Mouse (Mus musculus): ENCODE data around the gene Galntl6.
"Not testable (repeated sequence)": the region's sequence is repeated elsewhere in the genome, so short reads cannot be mapped to it uniquely, and the experiment has no call there.

Gene Galntl6

GRCm38 (mm10) chr8:57799797-57800204 is 1112.6 kb downstream of the Galntl6 start:
- in situ Hi-C loops (cut with MboI; ENCODE audit: unreplicated experiment in 2 of 2) = loop anchor here (5.0 to 25.0 kb wide), 8 partner anchors 142 to 1738 kb away; partner anchors contain the start of gene Galnt7 (in 1 of the 2)

GRCm38 (mm10) chr8:57793455-57793854 is 1119.0 kb downstream of the Galntl6 start:
- in situ Hi-C loops (cut with MboI; ENCODE audit: unreplicated experiment in 2 of 2) = loop anchor here (5.0 to 25.0 kb wide), 3 partner anchors 361 to 1731 kb away; no protein-coding TSS in a partner anchor

GRCm38 (mm10) chr8:57792246-57792645 is 1120.2 kb downstream of the Galntl6 start:
- in situ Hi-C loops (cut with MboI; ENCODE audit: unreplicated experiment in 2 of 2) = loop anchor here (5.0 to 25.0 kb wide), 3 partner anchors 360 to 1730 kb away; no protein-coding TSS in a partner anchor

GRCm38 (mm10) chr8:57791309-57791721 is 1121.1 kb downstream of the Galntl6 start:
- in situ Hi-C loops (cut with MboI; ENCODE audit: unreplicated experiment in 2 of 2) = loop anchor here (5.0 to 25.0 kb wide), 3 partner anchors 359 to 1729 kb away; no protein-coding TSS in a partner anchor

- in situ Hi-C loops (cut with MboI; ENCODE audit: unreplicated experiment in 2 of 2) = loop anchor here in 1 of 2 experiments (25.0 kb wide), 1 partner anchor 1717 kb away; no protein-coding TSS in a partner anchor
These were observed 1132.9 kb downstream of the Galntl6 start for GRCm38 (mm10) chr8:57779551-57779950.

- in situ Hi-C loops (cut with MboI; ENCODE audit: unreplicated experiment in 2 of 2) = loop anchor here in 1 of 2 experiments (25.0 kb wide), 1 partner anchor 1716 kb away; no protein-coding TSS in a partner anchor
These were observed 1134.3 kb downstream of the Galntl6 start for GRCm38 (mm10) chr8:57777988-57778721.

GRCm38 (mm10) chr8:57776723-57777122 is 1135.7 kb downstream of the Galntl6 start:
- in situ Hi-C loops (cut with MboI; ENCODE audit: unreplicated experiment in 2 of 2) = loop anchor here in 1 of 2 experiments (25.0 kb wide), 1 partner anchor 1714 kb away; no protein-coding TSS in a partner anchor

- in situ Hi-C loops (cut with MboI; ENCODE audit: unreplicated experiment in 2 of 2) = no loop called here
These were observed 1139.6 kb downstream of the Galntl6 start for GRCm38 (mm10) chr8:57772732-57773265.

- in situ Hi-C loops (cut with MboI; ENCODE audit: unreplicated experiment in 2 of 2) = no loop called here
These were observed 1144.9 kb downstream of the Galntl6 start for GRCm38 (mm10) chr8:57767541-57767940.

GRCm38 (mm10) chr8:57766471-57767065 is 1145.9 kb downstream of the Galntl6 start:
- in situ Hi-C loops (cut with MboI; ENCODE audit: unreplicated experiment in 2 of 2) = no loop called here

GRCm38 (mm10) chr8:57765726-57766351 is 1146.6 kb downstream of the Galntl6 start:
- in situ Hi-C loops (cut with MboI; ENCODE audit: unreplicated experiment in 2 of 2) = no loop called here

- in situ Hi-C loops (cut with MboI; ENCODE audit: unreplicated experiment in 2 of 2) = no loop called here
These were observed 1147.2 kb downstream of the Galntl6 start for GRCm38 (mm10) chr8:57765192-57765591.

GRCm38 (mm10) chr8:57762622-57763021 is 1149.8 kb downstream of the Galntl6 start:
- in situ Hi-C loops (cut with MboI; ENCODE audit: unreplicated experiment in 2 of 2) = not testable (repeated sequence)

GRCm38 (mm10) chr8:57760921-57761320 is 1151.5 kb downstream of the Galntl6 start:
- in situ Hi-C loops (cut with MboI; ENCODE audit: unreplicated experiment in 2 of 2) = no loop called here

- in situ Hi-C loops (cut with MboI; ENCODE audit: unreplicated experiment in 2 of 2) = no loop called here
These were observed 1153.6 kb downstream of the Galntl6 start for GRCm38 (mm10) chr8:57758857-57759256.

- in situ Hi-C loops (cut with MboI; ENCODE audit: unreplicated experiment in 2 of 2) = no loop called here
These were observed 1155.0 kb downstream of the Galntl6 start for GRCm38 (mm10) chr8:57757476-57757875.

- in situ Hi-C loops (cut with MboI; ENCODE audit: unreplicated experiment in 2 of 2) = no loop called here
These were observed 1158.4 kb downstream of the Galntl6 start for GRCm38 (mm10) chr8:57754066-57754465.

GRCm38 (mm10) chr8:57743636-57744035 is 1168.8 kb downstream of the Galntl6 start:
- in situ Hi-C loops (cut with MboI; ENCODE audit: unreplicated experiment in 2 of 2) = no loop called here

GRCm38 (mm10) chr8:57741983-57742382 is 1170.5 kb downstream of the Galntl6 start:
- in situ Hi-C loops (cut with MboI; ENCODE audit: unreplicated experiment in 2 of 2) = no loop called here

- in situ Hi-C loops (cut with MboI; ENCODE audit: unreplicated experiment in 2 of 2) = no loop called here
These were observed 1171.1 kb downstream of the Galntl6 start for GRCm38 (mm10) chr8:57741309-57741708.

GRCm38 (mm10) chr8:57737281-57737680 is 1175.2 kb downstream of the Galntl6 start:
- in situ Hi-C loops (cut with MboI; ENCODE audit: unreplicated experiment in 2 of 2) = no loop called here

All from v-Abl transformed pro-B cells (cell line).